ENCODE assay signal across 22 mouse cellular contexts in the genomic region with DNA sequence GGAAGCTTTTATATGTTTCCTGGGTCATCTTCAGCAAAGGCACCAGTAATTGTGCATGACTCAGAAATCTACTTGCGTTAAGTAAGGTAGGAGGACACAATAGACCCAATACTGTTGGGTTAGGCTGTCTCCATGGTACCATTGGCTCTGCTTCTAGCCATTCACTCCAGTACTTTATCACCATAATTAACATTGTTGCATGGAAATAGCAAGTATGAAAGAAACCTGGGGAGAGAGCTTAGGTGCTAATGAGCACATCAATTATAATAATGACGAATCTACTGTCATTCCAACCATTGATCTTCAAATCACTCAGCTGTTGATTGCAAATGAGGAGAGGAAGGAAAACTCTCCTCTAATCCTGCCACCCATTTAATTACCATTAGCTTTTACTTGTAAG. TPM values are rescaled to one million over a fixed set of nuclear protein-coding genes. Genes with fewer than 3 reads are reported as not detected.
DNase-seq lines count a peak whose midpoint lies in the region; ATAC-seq lines count a peak whose summit lies in the region.
"Had no signal": no experiment of that assay in that cellular context is flagged by ENCODE, and none has a peak within 500 bp of the region (broad histone marks: within the 10 kb centered on the region; RNA-seq: fewer than 3 reads in every experiment).

No protein-coding gene starts in this region.

- DNase-seq in forebrain, embryonic 10.5 days (ENCODE audit: extremely low spot score, low spot score) = no peak
- DNase-seq in forebrain, embryonic 14.5 days (ENCODE audit: low spot score) = peak; percentile 79
- DNase-seq in mesoderm, embryonic 11.5 days (ENCODE audit: low read depth, low spot score) = peak; percentile 3
- DNase-seq in T-cell, adult 2 months (ENCODE audit: low spot score) = no peak
- no peak for DNase-seq in right cerebral cortex, postnatal 36 days (ENCODE audit: low spot score in 2 of 2)
- DNase-seq: adrenal gland, postnatal 10 days; cerebellum, adult 11-12 months; cerebellum, adult 9-10 months; cerebellum, postnatal 25 days; gastrocnemius, postnatal 10 days; heart, adult 18-20 months; heart, postnatal 14 days had no signal

- 10% methylated on average over 2 of the region's 2 CpGs for WGBS in forebrain, embryonic 13.5 days
- 19% methylated on average over 2 of the region's 2 CpGs for WGBS in forebrain, embryonic 10.5 days
- 0% methylated on average over 2 of the region's 2 CpGs for WGBS in forebrain, embryonic 14.5 days

- ATAC-seq in forebrain, embryonic 13.5 days = 0 out of 2 replicates have a peak, but pooled peaks have one; percentile 45
- peak; percentile 77; the same call in 1 of the 2 replicates for ATAC-seq in forebrain, embryonic 14.5 days
- ATAC-seq in activated CD4-positive, CD25-positive, alpha-beta regulatory T cell, adult 4 months = no peak
- ATAC-seq: intestine, embryonic 16.5 days; Patski had no signal

- no peaks in the 10 kb centered on the region for H3K36me3 ChIP-seq in forebrain, embryonic 13.5 days (ENCODE audit: poor library complexity, severe bottlenecking)
- H3K36me3 ChIP-seq in forebrain, embryonic 10.5 days (replicated peaks) = no peaks in the 10 kb centered on the region
- no peaks in the 10 kb centered on the region for H3K36me3 ChIP-seq in forebrain, embryonic 14.5 days (ENCODE audit: control insufficient read depth, insufficient read depth, low read length)
- H3K36me3 ChIP-seq: embryonic facial prominence, embryonic 13.5 days; heart, embryonic 10.5 days; heart, embryonic 15.5 days; hindbrain, embryonic 10.5 days had no signal

- no peak overlapping the region for H3K4me3 ChIP-seq in forebrain, embryonic 13.5 days
- H3K4me3 ChIP-seq in forebrain, embryonic 10.5 days = no peak overlapping the region
- H3K4me3 ChIP-seq in forebrain, embryonic 14.5 days (ENCODE audit: low read depth, low read length) = no peak overlapping the region
- H3K4me3 ChIP-seq: embryonic facial prominence, embryonic 13.5 days; heart, embryonic 10.5 days; heart, embryonic 15.5 days; hindbrain, embryonic 10.5 days had no signal

- no peaks in the 10 kb centered on the region for H3K9me3 ChIP-seq in forebrain, embryonic 13.5 days (replicated peaks)
- H3K9me3 ChIP-seq in forebrain, embryonic 10.5 days = no peaks in the 10 kb centered on the region
- no peaks in the 10 kb centered on the region for H3K9me3 ChIP-seq in forebrain, embryonic 14.5 days (replicated peaks; ENCODE audit: control insufficient read depth, low read length)
- H3K9me3 ChIP-seq: embryonic facial prominence, embryonic 13.5 days; heart, embryonic 10.5 days; heart, embryonic 15.5 days; hindbrain, embryonic 10.5 days had no signal

- H3K27ac ChIP-seq in forebrain, embryonic 13.5 days = no peak overlapping the region
- no peak overlapping the region for H3K27ac ChIP-seq in forebrain, embryonic 10.5 days
- no peak overlapping the region for H3K27ac ChIP-seq in forebrain, embryonic 14.5 days (ENCODE audit: low read depth, low read length)
- H3K27ac ChIP-seq: embryonic facial prominence, embryonic 13.5 days; heart, embryonic 10.5 days; heart, embryonic 15.5 days; hindbrain, embryonic 10.5 days; hindbrain, embryonic 14.5 days had no signal

- H3K9ac ChIP-seq in forebrain, embryonic 13.5 days = no peak overlapping the region
- no peak overlapping the region for H3K9ac ChIP-seq in forebrain, embryonic 14.5 days (ENCODE audit: low read length)
- H3K9ac ChIP-seq: embryonic facial prominence, embryonic 13.5 days; heart, embryonic 15.5 days; hindbrain, embryonic 14.5 days had no signal

- peaks cover 5% of the 10 kb centered on the region; the same call in 1 of the 2 replicates for H3K4me1 ChIP-seq in forebrain, embryonic 13.5 days
- H3K4me1 ChIP-seq in forebrain, embryonic 10.5 days = peaks cover 13% of the 10 kb centered on the region
- H3K4me1 ChIP-seq in forebrain, embryonic 14.5 days (ENCODE audit: control insufficient read depth, insufficient read depth, low read length) = 0 out of 2 replicates have a peak, but pooled peaks cover 2% of the 10 kb centered on the region
- H3K4me1 ChIP-seq: embryonic facial prominence, embryonic 13.5 days; heart, embryonic 10.5 days; heart, embryonic 15.5 days; hindbrain, embryonic 10.5 days had no signal

- no peaks in the 10 kb centered on the region for H3K27me3 ChIP-seq in forebrain, embryonic 13.5 days
- H3K27me3 ChIP-seq in forebrain, embryonic 10.5 days (ENCODE audit: poor library complexity, severe bottlenecking) = peaks cover 3% of the 10 kb centered on the region; the same call in 1 of the 2 replicates
- H3K27me3 ChIP-seq in forebrain, embryonic 14.5 days (replicated peaks; ENCODE audit: control insufficient read depth, insufficient read depth, low read length) = no peaks in the 10 kb centered on the region

- H3K4me2 ChIP-seq in forebrain, embryonic 13.5 days = no peak overlapping the region
- H3K4me2 ChIP-seq in forebrain, embryonic 14.5 days (ENCODE audit: low read length) = no peak overlapping the region
- H3K4me2 ChIP-seq: embryonic facial prominence, embryonic 13.5 days; heart, embryonic 15.5 days; hindbrain, embryonic 14.5 days had no signal

RNA-seq across cellular contexts. Expression of a gene that starts 48.1 kb away (rescaled TPM):
- polyA plus RNA-seq in forebrain, embryonic 13.5 days (2015; fragmentation: Nextera tagmentation; extraction: Ambion mirVana) = 1.5 and 1.7 TPM in 2 replicates
- polyA plus RNA-seq in forebrain, embryonic 10.5 days (2016; fragmentation: Nextera tagmentation; extraction: Ambion mirVana) = 0.07 and 0.09 TPM in 2 replicates
- polyA plus RNA-seq in forebrain, embryonic 14.5 days (2014; fragmentation: Nextera tagmentation; extraction: Ambion mirVana) = 1.7 and 2.0 TPM in 2 replicates
- not detected for polyA plus RNA-seq in activated CD4-positive, CD25-positive, alpha-beta regulatory T cell, adult 4 months (2017; shearing (Covaris generic))
- polyA plus RNA-seq: C2C12, Patski had no signal

Comparison
In these comparisons a context has a peak if more than half of its experiments do, and no peak if none do; other contexts are left out.
1. DNase-seq: peak in forebrain, embryonic 14.5 days (single experiment) and mesoderm, embryonic 11.5 days (single experiment); none in forebrain, embryonic 10.5 days (single experiment), T-cell, adult 2 months (single experiment) and right cerebral cortex, postnatal 36 days (0 of 2).